Mouse (Mus musculus): ENCODE results near the gene Dnpep. TPM values are rescaled to one million over a fixed set of nuclear protein-coding genes. Genes with fewer than 3 reads are reported as not detected.

The Dnpep gene
- polyA plus RNA-seq, 1 experiment from 2014 or later: 128 TPM

DNA sequence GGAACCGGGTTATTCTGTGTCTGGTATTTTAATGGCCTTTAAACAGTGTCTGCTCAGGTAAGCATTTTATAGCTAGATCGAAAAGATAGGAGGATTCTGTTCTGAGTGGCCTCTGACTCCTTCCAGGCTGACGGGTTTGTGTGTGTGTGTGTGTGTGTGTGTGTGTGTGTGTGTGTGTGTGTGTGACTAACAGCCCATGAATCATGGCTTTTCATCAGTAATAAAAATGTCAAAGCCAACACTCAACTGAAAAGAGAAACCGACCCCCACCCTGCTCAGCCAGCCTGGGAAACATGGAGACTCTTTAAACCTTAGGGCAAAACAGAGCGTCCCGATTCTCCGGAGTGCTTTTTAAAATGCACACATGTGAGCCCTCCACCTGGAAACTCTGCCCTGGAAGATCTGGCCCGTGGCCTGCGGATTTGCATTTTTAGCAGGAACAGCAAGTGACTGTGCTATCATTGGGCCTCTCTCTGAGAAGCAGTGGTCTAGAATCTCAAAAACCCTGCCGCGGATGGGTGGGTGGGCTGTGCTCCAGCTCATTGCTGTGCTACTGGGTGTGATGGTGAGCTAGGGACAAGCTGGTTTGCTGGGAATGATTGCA is 20.4 kb upstream of the Dnpep start:
- Histone ChIP-seq H3K27me3 (ENCODE audit: insufficient read depth, low read length) (no peaks in the 10 kb centered on the region), H3K9me3 (replicated peaks; ENCODE audit: low read length) (no peaks in the 10 kb centered on the region), H3K4me1 (replicated peaks; ENCODE audit: insufficient read depth, low read length) (peaks cover 9% of the 10 kb centered on the region; the same call in 1 of the 2 replicates), H3K4me2 (ENCODE audit: low read length) (no peak overlapping the region), H3K36me3 (ENCODE audit: insufficient read depth, low read length) (no peaks in the 10 kb centered on the region), H3K4me3 (replicated peaks; ENCODE audit: low read depth, low read length) (no peak overlapping the region), H3K9ac (ENCODE audit: low read depth, low read length) (no peak overlapping the region), H3K27ac (peak overlapping the region; percentile 60; the same call in 1 of the 2 replicates)
- DNase-seq (ENCODE audit: low spot score): peak; percentile 65
- 3% methylated on average over 11 of the region's 11 CpGs for WGBS
- no peak for TF ChIP-seq CTCF (IDR thresholded peaks at IDR 0.05; ENCODE audit: low read depth)
- peak; percentile 45; the same call in 1 of the 2 replicates for ATAC-seq (replicated peaks; ENCODE audit: low FRiP score, low read depth)

DNA sequence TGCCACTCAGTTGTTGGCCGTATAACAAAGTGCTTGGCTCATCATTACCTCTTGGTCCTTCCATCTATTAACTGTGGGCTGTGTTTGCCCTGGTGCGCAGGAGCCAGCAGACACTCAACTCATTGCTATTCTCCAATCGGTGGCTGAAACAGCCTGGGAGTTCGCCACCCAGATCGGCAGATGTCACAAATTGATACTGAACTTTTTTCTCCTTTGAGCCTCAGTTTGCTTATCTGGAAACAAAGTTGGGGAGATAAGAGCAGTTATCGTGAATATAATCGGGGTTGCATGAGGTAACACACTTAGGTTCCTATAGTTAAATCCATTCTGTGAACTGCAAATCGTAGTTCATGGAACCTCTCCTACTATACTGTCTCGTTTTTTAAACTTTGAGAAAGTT is 19.3 kb upstream of the Dnpep start:
- ATAC-seq (replicated peaks; ENCODE audit: low FRiP score, low read depth): no peak
- no peak overlapping the region for H3K27ac ChIP-seq
- 54% methylated on average over 9 of the region's 9 CpGs for WGBS

DNA sequence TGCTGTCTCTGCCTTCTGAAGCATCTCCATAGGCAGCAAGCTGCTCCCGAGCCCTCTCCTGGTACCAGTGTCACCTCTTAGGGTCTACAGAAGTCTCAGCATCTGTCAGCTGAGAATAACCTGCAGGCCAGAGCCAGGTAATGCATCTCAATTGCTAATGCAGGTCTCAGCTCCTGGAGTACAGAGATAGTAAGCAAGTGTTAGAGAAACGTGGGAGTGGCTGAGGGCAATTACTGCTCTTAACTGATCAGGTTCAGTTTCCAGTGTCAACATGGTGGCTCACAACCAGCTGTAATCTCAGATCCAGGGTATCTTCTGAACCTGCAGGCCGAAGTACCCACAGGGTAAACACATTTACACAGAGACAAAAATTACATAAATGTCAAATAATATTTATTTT is 18.7 kb upstream of the Dnpep start:
- no peak for TF ChIP-seq CTCF (IDR thresholded peaks at IDR 0.05; ENCODE audit: low read depth)
- H3K27ac ChIP-seq: no peak overlapping the region
- WGBS: 38% methylated on average over 3 of the region's 3 CpGs
- H3K9ac ChIP-seq (ENCODE audit: low read depth, low read length): no peak overlapping the region
- H3K27me3 ChIP-seq (ENCODE audit: insufficient read depth, low read length): no peaks in the 10 kb centered on the region
- DNase-seq (ENCODE audit: low spot score) (peak; percentile 42), ATAC-seq (replicated peaks; ENCODE audit: low FRiP score, low read depth) (no peak)
- no peaks in the 10 kb centered on the region for H3K9me3 ChIP-seq (replicated peaks; ENCODE audit: low read length)
- no peak overlapping the region for H3K4me2 ChIP-seq (ENCODE audit: low read length)
- H3K36me3 ChIP-seq (ENCODE audit: insufficient read depth, low read length): no peaks in the 10 kb centered on the region
- H3K4me1 ChIP-seq (replicated peaks; ENCODE audit: insufficient read depth, low read length): peaks cover 9% of the 10 kb centered on the region; the same call in 1 of the 2 replicates
- H3K4me3 ChIP-seq (replicated peaks; ENCODE audit: low read depth, low read length): no peak overlapping the region

More for the DNA sequence above, 19.3 kb upstream of the Dnpep start:
- H3K9ac ChIP-seq (ENCODE audit: low read depth, low read length): no peak overlapping the region
- no peaks in the 10 kb centered on the region for H3K9me3 ChIP-seq (replicated peaks; ENCODE audit: low read length)
- H3K27me3 ChIP-seq (ENCODE audit: insufficient read depth, low read length): no peaks in the 10 kb centered on the region
- no peak overlapping the region for H3K4me3 ChIP-seq (replicated peaks; ENCODE audit: low read depth, low read length)
- no peak for DNase-seq (ENCODE audit: low spot score)
- peaks cover 9% of the 10 kb centered on the region; the same call in 1 of the 2 replicates for H3K4me1 ChIP-seq (replicated peaks; ENCODE audit: insufficient read depth, low read length)
- H3K4me2 ChIP-seq (ENCODE audit: low read length): no peak overlapping the region
- no peaks in the 10 kb centered on the region for H3K36me3 ChIP-seq (ENCODE audit: insufficient read depth, low read length)
- TF ChIP-seq CTCF (IDR thresholded peaks at IDR 0.05; ENCODE audit: low read depth): no peak

DNA sequence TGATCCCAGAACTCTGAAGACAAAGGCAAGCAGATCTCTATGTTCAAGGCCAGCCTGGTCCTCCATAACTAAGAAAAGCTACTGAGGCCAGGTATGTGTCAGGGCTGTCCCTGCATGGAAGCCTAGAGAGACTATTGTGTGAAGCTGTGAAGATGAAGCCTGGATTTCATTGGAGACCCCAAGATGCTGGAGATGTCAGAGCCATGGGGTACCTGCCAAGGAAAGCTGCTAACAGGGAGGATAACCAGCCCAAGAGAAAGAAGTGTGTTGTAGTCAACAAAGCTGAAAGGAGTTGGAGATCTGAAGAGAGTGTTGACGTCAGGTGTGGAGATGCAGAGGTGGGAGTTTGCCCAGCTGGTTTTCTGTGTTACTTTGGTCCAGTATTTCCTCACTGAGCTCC is 13.5 kb upstream of the Dnpep start:
- WGBS: 68% methylated on average over 1 of the region's 1 CpGs
- no peaks in the 10 kb centered on the region for H3K4me1 ChIP-seq (replicated peaks; ENCODE audit: insufficient read depth, low read length)
- no peaks in the 10 kb centered on the region for H3K36me3 ChIP-seq (ENCODE audit: insufficient read depth, low read length)
- no peak overlapping the region for H3K4me2 ChIP-seq (ENCODE audit: low read length)
- no peaks in the 10 kb centered on the region for H3K27me3 ChIP-seq (ENCODE audit: insufficient read depth, low read length)
- H3K9me3 ChIP-seq (replicated peaks; ENCODE audit: low read length): no peaks in the 10 kb centered on the region
- H3K27ac ChIP-seq: no peak overlapping the region
- no peak for TF ChIP-seq CTCF (IDR thresholded peaks at IDR 0.05; ENCODE audit: low read depth)
- DNase-seq (ENCODE audit: low spot score): no peak
- no peak for ATAC-seq (replicated peaks; ENCODE audit: low FRiP score, low read depth)
- no peak overlapping the region for H3K4me3 ChIP-seq (replicated peaks; ENCODE audit: low read depth, low read length)
- no peak overlapping the region for H3K9ac ChIP-seq (ENCODE audit: low read depth, low read length)

DNA sequence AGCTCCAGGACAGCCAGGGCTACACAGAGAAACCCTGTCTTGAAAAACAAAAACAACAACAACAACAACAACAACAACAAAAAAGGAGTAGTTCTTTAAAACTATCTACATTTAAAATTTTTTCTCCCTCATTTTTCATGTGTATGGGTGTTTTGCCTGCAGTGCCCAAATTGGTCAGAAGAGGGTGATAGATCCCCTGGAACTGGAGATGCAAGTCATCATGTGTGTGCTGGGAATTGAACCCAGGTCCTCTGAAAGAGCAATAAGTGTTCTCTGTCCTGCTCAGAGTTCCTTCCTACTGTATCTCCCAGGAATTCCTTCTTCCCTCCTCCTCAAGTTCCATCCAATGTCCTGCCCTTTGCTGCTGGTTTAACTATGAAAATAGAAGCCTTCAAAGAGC is 9.7 kb upstream of the Dnpep start:
- no peak for TF ChIP-seq CTCF (IDR thresholded peaks at IDR 0.05; ENCODE audit: low read depth)
- H3K27me3 ChIP-seq (ENCODE audit: insufficient read depth, low read length): no peaks in the 10 kb centered on the region
- ATAC-seq (replicated peaks; ENCODE audit: low FRiP score, low read depth) (no peak), DNase-seq (ENCODE audit: low spot score) (no peak)
- H3K36me3 ChIP-seq (ENCODE audit: insufficient read depth, low read length): no peaks in the 10 kb centered on the region
- H3K4me1 ChIP-seq (replicated peaks; ENCODE audit: insufficient read depth, low read length): no peaks in the 10 kb centered on the region
- no peaks in the 10 kb centered on the region for H3K9me3 ChIP-seq (replicated peaks; ENCODE audit: low read length)
- no peak overlapping the region for H3K27ac ChIP-seq
- no peak overlapping the region for H3K4me2 ChIP-seq (ENCODE audit: low read length)
- H3K4me3 ChIP-seq (replicated peaks; ENCODE audit: low read depth, low read length): no peak overlapping the region
- H3K9ac ChIP-seq (ENCODE audit: low read depth, low read length): no peak overlapping the region

DNA sequence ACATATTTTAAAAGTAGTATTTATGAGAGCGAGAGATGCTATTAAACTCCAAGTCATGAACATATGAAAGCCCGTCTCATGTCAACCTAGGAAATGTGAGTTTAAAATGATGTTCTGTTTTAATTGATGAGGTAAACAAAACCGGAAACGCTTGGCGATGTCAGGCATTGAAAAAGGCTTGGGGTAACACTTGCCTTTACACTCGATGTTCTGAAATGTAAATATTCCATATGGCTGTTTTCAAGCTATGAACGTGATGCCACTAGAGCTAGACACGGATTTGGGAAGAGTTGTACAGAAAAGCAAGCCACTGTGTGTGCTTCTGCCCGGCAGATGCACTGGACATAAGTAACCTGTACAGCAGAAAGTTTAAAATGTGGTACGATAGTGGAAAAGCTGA is 1.4 kb upstream of the Dnpep start:
- 90% methylated on average over 10 of the region's 10 CpGs for WGBS
- no peak for TF ChIP-seq CTCF (IDR thresholded peaks at IDR 0.05; ENCODE audit: low read depth)
- H3K27ac ChIP-seq: no peak overlapping the region
- DNase-seq (ENCODE audit: low spot score) (no peak), ATAC-seq (replicated peaks; ENCODE audit: low FRiP score, low read depth) (no peak)
- H3K4me1 ChIP-seq (replicated peaks; ENCODE audit: insufficient read depth, low read length): peaks cover 6% of the 10 kb centered on the region; the same call in 1 of the 2 replicates
- H3K9ac ChIP-seq (ENCODE audit: low read depth, low read length): no peak overlapping the region
- H3K9me3 ChIP-seq (replicated peaks; ENCODE audit: low read length): no peaks in the 10 kb centered on the region
- H3K4me2 ChIP-seq (ENCODE audit: low read length): no peak overlapping the region
- peaks cover 8% of the 10 kb centered on the region; the same call in 1 of the 2 replicates for H3K36me3 ChIP-seq (ENCODE audit: insufficient read depth, low read length)
- H3K27me3 ChIP-seq (ENCODE audit: insufficient read depth, low read length): no peaks in the 10 kb centered on the region
- no peak overlapping the region for H3K4me3 ChIP-seq (replicated peaks; ENCODE audit: low read depth, low read length)

DNA sequence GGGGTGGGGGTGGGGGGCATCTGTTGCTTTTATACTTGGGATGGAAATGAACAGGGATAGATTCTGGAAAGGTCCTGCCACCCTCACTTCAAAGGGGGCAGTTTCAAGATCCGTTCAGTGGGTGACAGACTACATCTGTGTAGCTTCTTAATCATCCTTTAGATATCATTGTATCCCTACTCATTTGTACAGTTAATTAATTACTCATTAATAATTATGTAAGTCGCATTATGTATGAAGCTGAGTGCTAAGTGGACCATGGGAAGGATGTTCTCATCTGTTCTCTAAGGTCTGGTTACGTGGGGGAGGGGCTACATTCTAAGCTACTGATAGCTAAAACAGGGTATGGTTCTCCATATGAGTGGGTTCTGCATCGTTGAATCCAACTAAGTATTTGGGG is 946 bp upstream of the Dnpep start:
- Histone ChIP-seq H3K4me2 (ENCODE audit: low read length) (no peak overlapping the region), H3K27me3 (ENCODE audit: insufficient read depth, low read length) (no peaks in the 10 kb centered on the region), H3K9ac (ENCODE audit: low read depth, low read length) (no peak overlapping the region), H3K27ac (no peak overlapping the region), H3K4me1 (replicated peaks; ENCODE audit: insufficient read depth, low read length) (peaks cover 6% of the 10 kb centered on the region; the same call in 1 of the 2 replicates), H3K36me3 (ENCODE audit: insufficient read depth, low read length) (peaks cover 9% of the 10 kb centered on the region; the same call in 1 of the 2 replicates), H3K4me3 (replicated peaks; ENCODE audit: low read depth, low read length) (no peak overlapping the region), H3K9me3 (replicated peaks; ENCODE audit: low read length) (no peaks in the 10 kb centered on the region)
- DNase-seq (ENCODE audit: low spot score) (no peak), ATAC-seq (replicated peaks; ENCODE audit: low FRiP score, low read depth) (no peak)
- TF ChIP-seq CTCF (IDR thresholded peaks at IDR 0.05; ENCODE audit: low read depth): no peak
- 83% methylated on average over 4 of the region's 4 CpGs for WGBS
